Mouse (Mus musculus) E14TG2a.4 (cell line): ENCODE measurements around the gene Nucb1.

Source experiments
- CTCF ChIP-seq: conservative IDR thresholded peaks from 2 replicates; pipeline ENCODE4 v1.5.1; 2014; ENCODE audit warnings: low read length
- POU5F1 ChIP-seq: IDR thresholded peaks from 2 replicates; pipeline ENCODE4 v1.6.1; 2014; ENCODE audit warnings: low read length, borderline replicate concordance

- TF ChIP-seq CTCF (no peak), POU5F1 (no peak)
These were observed 24.0 kb downstream of the Nucb1 start for GRCm38 (mm10) chr7:45486158-45486557.
